Mouse (Mus musculus) heart, postnatal 4 days (tissue): Measurements from ENCODE around the gene Stk39. TPM values are rescaled to one million over a fixed set of nuclear protein-coding genes. Genes with fewer than 3 reads are reported as not detected.

Source experiments
- DNase-seq: peaks from one replicate; pipeline ENCODE4 v3.0.0; 2021
- total RNA-seq, 2 experiments: library from RNA; stranded (reverse); gene quantifications; 2 replicates each; pipeline ENCODE4 v1.2.3; 2021

Stk39 gene
- total RNA-seq, 2 experiments from 2014 or later = 160 to 163 TPM

DNA sequence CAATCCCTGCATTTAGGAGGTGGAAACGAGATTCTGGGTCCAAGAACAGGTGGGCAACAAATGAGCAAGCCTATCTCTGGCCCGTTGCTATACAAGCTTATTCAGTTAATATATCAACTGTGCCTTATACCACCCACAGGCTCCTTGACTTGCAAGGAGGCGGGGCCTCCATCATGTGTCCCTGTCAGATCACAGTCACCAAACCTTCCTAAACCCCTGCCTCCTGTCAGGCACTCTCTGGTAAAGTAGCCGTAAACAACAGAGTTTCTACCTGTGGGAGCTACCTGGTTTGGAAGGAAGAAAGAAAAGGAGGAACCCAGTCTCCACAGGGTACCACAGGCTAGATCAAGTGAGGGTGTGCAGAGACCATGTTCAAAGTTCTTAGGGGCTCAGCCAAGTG lies 90.2 kb downstream of the Stk39 start:
- no peak for DNase-seq

DNA sequence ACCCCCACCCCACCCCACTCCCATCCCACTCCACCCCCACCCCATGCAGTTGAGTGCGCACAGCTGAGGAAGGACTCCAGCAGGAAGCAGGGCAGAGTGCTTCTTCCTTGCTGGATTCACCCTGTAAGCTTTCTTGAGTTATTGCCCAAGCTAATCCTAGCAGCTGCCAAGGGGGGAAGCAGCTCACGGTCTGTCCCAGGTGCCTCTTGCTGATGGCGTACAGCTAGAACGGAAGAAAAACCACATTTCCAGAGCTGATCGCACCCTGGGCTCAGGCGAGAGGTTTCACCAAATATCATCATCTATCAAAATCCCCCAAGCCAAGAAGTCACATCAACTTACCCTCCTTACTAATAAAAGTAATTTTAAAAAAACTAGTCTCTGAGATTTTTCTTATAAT lies 90.9 kb downstream of the Stk39 start:
- no peak for DNase-seq

DNA sequence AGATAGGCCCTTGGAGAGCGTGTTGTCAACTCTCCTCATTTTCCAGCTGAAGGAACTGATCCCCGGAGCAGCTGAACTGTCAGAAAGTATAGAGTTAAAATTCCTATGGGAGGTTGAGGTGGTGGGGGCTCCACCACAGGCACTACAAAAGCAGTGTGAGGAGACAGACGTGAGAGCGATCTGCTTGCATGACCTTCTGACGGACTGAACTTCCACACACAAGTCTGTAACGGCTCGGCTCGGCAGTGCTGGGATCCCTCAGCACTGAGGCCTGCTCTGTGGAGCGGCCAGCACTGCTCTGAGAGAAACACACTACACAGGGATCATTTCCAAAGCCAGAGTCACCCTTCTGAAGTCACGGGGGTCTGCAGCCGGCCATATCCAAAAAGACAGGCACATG lies 92.4 kb downstream of the Stk39 start:
- no peak for DNase-seq

DNA sequence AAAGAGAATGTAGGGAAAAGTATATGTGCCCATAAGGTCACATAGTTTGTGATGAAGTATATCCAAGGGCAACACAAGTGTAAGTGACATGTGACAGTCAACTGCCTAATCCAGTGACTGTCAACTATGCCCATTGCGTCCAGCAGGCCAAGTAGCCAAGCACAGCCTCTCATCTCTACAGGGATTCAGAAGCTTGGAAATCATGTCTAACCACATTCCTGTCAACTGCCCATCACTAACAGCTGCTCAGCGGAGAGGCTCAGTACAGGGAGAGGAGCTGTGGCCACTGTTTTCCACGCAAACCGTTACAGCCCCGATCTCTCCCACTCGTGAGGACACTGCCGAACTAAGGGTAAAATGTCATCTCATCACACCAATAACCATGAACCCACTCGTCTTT lies 93.7 kb downstream of the Stk39 start:
- peak; percentile 67 for DNase-seq

DNA sequence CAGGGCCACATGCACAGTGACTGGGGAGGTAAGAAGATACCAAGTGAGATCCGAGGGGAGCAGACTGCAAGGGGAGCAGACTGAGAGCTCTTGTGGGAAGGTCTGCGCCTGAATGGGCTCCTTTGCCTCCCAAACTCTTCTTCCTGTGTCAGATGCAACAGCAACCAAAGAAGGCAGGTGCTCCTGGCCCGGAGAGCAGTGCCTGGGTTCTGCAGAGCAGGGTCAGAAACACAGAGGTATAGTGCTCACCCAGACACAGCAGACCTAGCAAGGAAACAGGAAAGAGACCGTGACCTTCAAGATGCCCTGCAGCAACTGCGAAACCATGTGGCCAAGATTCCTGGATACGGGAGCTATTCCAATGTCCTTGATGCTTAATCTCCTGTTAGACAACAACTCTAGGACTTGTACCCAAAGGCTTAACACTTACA lies 94.8 kb downstream of the Stk39 start:
- DNase-seq = peak; percentile 28

DNA sequence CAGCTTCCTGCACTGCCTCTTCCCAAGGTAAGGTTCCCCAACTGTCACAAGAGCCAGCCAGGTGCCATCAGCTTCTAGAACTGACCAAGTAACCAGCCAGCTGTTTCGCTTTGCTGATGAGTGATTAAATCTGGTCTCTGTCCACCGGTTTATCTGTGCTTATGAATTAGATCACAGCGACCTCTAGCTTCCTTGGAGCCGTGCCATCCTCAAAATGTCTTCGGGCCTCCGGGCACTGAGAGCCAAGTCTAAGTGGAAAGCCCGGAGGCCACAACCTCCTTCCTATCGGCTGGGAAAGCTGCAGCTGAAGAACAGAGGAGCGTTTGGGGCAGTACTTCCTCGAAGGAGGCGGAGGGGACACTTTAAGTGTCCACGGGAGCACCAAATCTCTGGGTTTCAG lies 95.4 kb downstream of the Stk39 start:
- DNase-seq = peak; percentile 80

DNA sequence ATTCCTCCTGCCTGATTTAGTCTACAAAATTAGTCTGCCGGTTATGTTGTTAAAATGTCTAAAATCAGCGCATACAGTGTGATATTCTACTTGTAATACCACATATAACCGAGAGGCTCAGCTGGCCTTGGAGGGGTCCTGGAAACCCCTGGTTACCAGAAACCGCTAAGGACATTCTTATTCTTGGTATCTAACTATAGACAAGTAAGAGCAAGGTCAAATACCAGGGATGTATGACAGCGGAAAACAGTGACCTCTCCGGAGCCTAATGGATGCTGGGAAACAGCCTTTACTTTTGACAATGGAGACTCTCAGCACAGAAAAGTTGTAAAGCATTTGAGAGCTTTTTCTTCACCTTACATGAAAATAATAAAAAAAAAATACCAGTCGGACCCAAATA lies 97.9 kb downstream of the Stk39 start:
- DNase-seq = no peak

DNA sequence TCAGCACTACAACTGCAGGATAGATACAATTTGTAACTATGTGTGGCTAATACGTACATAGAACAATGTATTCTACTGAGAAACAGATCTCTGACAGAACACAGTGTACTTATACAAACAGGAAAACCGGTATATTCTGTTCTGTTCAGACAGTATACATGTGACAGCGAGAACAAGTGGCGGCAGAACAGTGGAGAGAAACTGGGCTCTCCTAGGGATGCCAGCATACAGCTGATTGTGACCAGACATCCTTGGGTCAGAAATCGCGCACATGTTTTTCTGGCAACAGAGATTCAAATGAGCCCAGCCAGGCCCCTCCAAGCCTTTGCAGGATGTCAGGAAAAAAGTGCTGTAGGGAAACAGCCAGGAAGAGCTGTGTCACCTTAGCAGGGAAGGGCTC lies 100.2 kb downstream of the Stk39 start:
- peak; percentile 29 for DNase-seq

DNA sequence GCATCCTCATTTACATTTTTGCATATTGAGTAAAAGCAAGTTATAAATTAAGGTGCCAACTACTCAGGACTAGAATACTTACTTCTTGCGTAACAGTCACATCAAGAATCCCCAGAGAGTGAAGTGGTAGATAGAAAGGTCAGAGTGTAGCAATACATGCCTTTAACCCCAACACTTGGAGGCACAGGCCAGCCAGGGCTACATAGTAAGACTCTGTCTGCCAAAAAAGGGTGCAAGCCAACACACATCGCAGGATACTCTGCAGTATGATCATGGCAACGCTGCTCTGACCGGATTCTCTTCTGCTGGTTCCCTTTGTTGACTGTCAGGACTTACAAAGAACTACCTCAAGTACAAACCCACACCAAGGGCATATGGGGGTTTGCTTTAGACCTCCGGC lies 101.7 kb downstream of the Stk39 start:
- DNase-seq = no peak

DNA sequence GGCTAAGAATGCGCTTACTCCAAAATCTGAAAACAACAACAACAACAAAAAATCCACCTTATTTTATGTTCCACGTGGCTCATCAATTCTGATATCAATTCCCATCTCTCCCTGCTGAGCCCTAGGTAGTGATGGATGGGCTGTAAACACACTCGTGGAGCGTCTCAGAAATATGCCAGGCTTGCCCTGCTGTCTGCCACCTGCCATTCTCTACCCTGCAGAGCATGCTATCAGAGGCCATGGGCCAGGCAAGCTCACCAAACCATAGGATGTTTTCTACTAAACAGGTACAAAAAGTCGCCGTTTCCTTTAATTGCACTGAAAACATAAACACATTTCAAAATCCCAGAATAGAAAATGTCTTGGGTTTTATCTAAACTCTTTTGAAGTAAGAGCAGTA lies 103.0 kb downstream of the Stk39 start:
- no peak for DNase-seq

DNA sequence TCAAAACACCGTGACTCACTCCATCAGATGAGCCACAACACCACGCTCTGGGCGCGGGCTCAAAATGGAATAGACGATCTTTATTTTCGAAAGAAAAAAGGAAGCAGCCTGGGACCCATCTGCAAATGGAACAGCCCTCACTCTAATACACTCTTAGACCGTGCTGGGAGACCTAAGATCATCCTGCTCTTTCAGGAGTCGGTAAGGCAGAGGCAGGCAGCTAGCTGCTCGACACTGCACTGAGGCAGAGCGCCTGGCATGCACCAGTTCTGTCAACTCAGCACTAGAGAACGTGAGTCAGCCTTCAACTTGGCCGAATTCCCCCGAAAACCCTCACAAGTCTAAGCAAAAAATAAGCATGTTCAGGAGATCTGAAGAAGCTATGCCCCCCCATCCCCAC lies 104.1 kb downstream of the Stk39 start:
- DNase-seq = no peak

DNA sequence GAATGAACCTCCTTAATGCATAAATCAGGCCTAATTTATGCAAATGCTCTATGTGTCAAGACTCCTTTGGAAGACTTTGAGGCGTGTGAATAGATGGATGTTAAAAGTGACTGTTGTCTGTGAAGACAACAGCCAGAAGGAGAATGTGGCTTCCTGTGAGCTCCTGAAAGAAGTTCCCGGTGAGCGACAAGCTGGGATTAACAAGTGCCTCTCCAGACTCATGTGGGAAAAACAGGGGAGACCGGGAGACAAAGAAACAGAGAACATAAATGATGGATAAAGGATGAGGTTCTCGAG lies 105.2 kb downstream of the Stk39 start:
- DNase-seq = no peak

DNA sequence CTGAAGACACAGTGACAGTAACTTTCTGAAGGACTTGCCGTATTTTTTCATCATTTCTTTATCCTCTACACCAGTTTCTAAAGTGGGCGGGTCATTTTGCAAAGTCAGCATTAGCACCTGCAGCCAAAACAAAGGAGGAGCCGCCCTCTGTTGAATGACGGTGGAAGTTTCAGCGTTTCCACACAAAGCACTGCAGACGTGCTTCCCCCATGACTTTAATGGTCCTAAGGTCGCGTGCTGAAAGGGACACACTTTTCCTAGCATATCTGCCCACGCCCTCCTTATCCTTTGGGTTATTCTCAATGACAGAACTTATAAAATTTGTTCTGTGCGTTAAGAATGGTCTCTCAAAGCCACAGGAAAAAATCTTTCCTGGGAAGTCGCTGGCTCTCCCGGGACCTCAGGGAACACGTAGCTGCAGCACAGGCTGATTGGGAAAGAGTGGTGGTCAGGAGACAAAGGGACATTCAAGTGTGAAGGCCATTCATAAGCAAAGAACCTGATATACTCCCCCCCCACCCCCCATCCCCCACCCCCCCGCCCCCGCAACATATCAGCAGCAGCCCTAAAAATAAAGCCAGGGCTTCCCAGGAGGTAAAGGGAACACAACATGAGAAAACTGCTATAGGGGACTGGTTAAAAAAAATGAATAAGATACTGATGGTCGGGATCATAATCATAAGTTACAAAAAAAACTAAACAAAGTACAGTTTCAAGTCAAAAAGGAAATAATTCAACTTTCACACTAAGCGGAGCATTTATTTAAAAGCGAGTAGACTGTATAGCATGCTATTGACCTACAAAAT lies 105.8 kb downstream of the Stk39 start:
- DNase-seq = no peak

DNA sequence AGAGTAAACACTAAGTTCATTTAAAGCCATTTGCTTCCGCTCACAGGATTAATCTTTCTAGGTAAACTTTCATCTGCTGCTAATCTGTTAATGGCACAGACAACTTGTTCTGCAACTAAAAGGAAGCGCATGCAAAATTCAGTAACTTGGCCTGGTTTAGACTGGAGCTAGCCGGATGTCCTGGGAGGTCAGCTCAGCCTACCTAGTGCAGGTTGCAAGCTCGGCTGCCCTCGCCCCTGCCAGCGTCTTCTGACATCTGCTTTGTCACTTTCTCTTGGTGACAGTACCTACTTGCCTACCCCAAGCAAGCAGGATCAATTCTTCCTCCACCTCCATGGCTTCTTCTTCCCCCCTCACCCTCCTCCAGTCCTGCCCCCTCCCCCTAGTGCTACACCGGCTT lies 106.6 kb downstream of the Stk39 start:
- DNase-seq = no peak

DNA sequence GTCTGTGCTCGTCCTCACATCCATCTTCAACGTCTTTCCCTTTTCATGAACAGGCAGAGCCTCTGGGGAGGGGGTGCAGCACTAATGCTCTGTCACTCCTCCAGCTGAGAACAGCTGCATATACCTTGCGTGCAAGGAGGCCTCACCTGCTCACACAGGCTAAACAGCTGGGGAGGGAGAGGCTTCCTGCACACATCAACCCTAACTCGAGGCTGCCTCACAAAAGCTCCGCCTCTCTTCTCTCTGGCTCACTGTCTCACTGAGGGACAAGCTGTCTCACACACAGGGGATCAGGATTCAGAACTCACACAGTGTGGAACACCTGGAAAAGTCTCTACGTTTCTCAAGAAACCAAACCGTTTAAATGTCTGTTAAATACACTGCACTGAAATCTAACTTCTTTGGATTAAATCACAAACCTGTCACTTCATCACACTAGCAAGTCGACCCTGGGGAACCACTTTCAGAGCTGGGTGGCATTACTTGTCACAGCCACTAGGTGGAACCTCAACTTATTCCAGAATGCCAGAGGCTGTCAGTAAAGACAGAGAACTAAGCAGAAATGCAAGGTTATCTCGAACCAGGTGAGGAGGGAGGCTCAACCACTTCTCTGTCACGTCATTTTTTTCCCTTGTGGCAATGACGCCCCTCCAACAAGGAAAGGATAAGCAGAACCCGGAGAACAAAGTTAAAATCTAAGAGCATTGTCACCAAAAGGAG lies 107.7 kb downstream of the Stk39 start:
- peak; percentile 65 for DNase-seq

DNA sequence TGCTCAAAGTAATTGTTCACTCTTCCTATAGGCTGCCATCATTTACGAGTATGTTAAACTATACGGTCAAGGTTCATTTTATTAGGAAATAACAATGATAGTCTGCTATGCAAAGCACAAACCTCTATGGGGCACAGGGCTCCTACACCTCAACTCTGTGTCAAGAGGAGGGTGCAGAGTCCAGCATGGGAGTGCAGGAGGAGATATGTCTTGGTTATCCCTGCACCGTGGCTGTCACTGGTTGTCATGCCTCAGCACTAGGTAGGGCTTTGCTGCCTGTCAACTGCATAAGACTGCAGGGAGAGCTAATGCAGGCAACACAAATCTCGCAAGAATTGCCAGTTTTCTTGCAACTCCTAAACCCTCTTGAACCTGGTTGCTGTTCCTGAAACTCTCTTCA lies 108.9 kb downstream of the Stk39 start:
- DNase-seq = no peak

DNA sequence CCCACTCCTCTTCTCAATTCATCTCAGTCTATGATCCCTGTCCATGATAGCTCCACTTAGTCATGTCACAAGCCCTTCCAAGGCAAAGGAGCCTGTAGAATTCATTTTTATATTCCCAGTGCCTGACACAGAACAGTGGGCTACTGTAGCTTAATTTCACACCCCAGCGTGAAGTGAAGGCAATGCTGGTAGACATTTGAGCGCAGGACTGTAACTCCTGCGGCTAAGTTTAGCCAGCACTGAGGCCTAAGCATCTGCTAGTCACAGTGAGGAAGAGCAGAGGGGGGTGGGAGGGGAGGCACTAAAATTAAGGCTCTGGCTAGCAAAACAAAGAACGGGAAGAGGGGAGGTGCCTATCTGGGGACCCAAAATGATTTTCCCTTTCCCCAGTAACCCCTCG lies 110.4 kb downstream of the Stk39 start:
- no peak for DNase-seq

DNA sequence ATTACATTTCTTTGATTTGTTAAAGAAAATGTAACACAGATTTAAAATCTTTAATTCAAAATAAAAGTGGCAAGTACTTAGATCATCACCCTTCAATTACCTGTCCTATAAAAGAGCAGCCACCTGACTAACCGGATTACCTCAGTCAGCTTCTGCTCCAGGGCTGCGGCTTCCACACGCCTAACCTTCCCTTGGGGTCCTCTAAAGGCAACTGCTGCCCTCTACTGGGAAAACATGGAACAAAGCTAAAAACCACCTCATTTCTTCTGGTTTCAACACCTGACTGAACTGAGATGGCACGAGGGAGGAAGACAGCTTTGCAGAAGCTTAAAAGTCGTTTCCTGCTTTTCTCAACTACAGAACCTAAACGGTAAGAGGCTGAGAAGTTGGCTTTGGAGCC lies 121.4 kb downstream of the Stk39 start:
- peak; percentile 73 for DNase-seq

DNA sequence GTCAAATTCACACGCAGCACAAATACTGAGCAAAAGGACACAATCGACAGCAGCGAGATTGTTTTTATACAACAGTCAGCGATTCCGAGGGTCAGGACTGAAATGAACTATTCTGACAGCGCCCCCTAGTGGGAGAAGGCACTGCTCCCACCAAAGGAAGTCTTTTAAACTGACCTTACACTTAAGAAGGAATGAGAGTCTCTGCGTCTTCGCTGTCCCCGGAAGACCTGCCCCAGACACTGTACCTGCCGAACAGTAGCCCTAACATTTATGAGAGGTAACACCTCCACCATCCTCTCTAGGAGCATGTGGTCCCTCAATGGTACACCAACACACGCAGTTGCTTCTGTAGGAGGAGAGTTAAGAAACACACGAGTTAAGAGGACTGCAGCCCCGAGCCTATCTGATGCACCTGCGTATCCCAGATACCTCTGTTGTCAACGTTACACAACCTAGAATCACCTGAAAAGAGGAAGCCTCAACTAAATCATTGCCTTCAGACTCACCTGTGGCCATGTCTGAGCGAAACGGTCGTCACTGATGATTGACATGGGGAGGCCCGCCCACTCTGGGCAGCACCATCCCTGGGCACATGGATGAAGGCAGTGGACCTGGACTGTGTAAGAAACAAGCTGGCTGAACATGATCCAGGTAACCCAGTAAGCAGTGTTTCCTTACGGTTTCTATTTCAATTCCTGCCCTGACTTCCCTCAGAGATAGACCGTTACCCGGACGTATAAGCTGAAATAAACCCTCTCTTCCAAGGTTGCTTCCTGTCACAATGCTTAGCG lies 122.3 kb downstream of the Stk39 start:
- peak; percentile 85 for DNase-seq

DNA sequence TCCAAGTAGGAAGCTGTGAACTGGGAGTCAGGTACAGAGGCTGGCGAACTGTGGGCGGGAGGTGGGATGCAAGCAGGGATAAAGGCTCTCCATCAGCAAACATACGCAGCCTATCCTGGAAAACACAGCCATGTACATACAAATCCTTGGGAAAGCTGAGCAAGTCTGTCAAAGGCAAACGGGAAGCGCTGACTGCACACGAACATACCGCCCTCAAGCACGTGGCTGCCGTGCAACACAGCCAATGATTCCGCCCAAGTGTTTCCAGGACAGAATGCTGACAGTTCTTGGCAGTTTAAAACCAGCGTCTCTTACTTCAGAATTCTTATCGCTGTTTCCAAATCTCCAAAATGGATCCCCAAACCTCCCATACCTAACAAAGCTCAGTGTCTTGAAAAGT lies 123.1 kb downstream of the Stk39 start:
- DNase-seq = no peak

DNA sequence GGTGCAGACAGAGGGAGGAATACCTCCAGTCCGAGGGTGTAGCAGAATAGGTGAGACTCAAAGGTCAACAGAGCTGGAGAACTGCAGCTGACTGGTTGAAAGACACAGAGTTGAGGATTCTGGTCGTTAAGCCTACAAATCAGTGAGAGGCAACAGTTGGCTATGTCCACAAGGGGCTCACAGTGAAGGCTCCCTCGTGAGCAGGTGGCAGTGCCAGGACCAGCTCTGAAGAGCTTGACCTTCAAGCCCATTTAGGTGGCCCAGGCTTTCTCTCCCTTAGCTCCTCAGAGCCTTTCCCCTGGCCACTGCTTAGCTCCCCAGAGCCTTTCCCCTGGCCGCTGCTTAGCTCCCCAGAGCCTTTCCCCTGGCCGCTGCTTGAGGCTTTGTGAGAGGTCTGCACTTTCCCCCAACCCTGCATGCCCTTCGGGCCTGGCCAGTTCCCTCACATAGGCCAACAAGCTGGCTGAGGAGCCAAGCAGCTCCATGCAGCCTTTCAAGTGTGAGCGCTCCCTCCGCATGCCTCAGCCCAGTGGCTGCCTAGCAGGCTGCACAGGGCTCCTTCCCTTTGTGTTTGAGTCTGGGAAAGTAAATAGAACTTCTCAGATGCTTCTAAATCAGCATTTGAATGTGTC lies 125.3 kb downstream of the Stk39 start:
- DNase-seq = no peak

DNA sequence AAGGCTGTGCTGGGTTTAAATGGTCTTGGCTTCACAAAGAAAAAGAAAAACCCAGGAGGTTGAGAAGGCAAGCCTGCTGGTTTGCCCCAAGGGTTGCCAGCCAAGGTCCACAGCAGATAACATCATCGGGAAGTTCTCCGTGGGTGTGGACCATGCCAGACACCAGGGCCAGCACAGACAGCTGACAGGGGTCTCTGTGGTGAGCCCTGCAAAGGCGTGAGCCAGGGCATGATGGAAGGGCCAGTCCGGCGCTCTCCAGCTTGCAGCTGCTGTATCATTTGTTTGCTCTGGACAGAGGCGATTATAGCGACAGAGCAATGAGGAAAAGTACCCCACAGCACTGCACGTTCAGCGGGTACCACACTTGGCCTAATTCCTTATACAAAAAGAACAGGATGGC lies 126.8 kb downstream of the Stk39 start:
- DNase-seq = no peak

DNA sequence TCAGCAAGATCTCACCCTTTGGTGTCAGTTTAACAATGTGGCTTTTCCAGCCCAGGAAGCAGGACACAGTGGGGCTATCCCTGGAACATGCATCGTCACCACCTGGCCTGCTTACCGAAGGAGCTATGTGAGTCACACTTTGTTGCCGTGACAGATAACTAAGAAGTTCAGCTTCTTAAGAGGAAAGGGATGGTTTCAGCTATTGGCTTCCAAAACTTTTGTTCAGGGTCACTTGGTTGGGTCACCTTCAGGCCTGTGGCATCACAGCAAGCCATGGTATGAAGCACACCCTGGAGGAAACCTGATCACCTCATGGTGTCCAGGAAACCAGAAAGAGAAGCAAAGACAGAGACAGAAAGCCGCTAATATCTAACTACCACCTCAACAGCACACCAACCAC lies 128.3 kb downstream of the Stk39 start:
- DNase-seq = no peak
